Mouse (Mus musculus) stomach, postnatal 0 days (tissue): Measurements from ENCODE around the gene Tbc1d17. TPM values are rescaled to one million over a fixed set of nuclear protein-coding genes. Genes with fewer than 3 reads are reported as not detected.

Source experiments
- ATAC-seq: fragments of 200-750 bp; cut with Nextera tagmentation; 2 replicates; pipeline ENCODE4 v1.8.0; 2017; ENCODE audit not compliant: low FRiP score, low TSS enrichment
- DNase-seq: peaks from one replicate; pipeline ENCODE4 v3.0.0-alpha.2; 2016; ENCODE audit warnings: low spot score
- H3K27ac ChIP-seq: fragments of 300-500 bp; sonication (generic); replicated peaks from 2 replicates; pipeline ENCODE4 v1.5.1; 2014; ENCODE audit warnings: mild to moderate bottlenecking, control low read depth
- H3K27me3 ChIP-seq: fragments of 300-500 bp; sonication (generic); 2 replicates; pipeline ENCODE4 v1.6.1; 2014; ENCODE audit warnings: low read length; ENCODE audit not compliant: control insufficient read depth, insufficient read depth
- H3K36me3 ChIP-seq: fragments of 300-500 bp; sonication (generic); 2 replicates; pipeline ENCODE4 v1.6.1; 2014; ENCODE audit warnings: low read length, mixed read lengths; ENCODE audit not compliant: control insufficient read depth, insufficient read depth
- H3K4me1 ChIP-seq: fragments of 300-500 bp; sonication (generic); replicated peaks from 2 replicates; pipeline ENCODE4 v1.6.1; 2014; ENCODE audit warnings: antibody characterized with exemption; ENCODE audit not compliant: control insufficient read depth, insufficient read depth
- H3K4me2 ChIP-seq: fragments of 300-500 bp; sonication (generic); replicated peaks from 2 replicates; pipeline ENCODE4 v1.6.1; 2014; ENCODE audit warnings: low read depth, mild to moderate bottlenecking, control low read depth, moderate library complexity
- H3K4me3 ChIP-seq: fragments of 300-500 bp; sonication (generic); 2 replicates; pipeline ENCODE4 v1.5.1; 2014; ENCODE audit warnings: low read depth, low read length, control low read depth
- H3K9ac ChIP-seq: fragments of 300-500 bp; sonication (generic); 2 replicates; pipeline ENCODE4 v1.6.1; 2014; ENCODE audit warnings: mild to moderate bottlenecking, low read length, control low read depth, mixed read lengths
- H3K9me3 ChIP-seq: fragments of 300-500 bp; sonication (generic); 2 replicates; pipeline ENCODE4 v1.6.1; 2016; ENCODE audit warnings: low read length; ENCODE audit not compliant: control insufficient read depth
- CTCF ChIP-seq: IDR thresholded peaks from 2 replicates; pipeline ENCODE4 v1.5.1; 2016; ENCODE audit warnings: antibody characterized with exemption, low read depth, mild to moderate bottlenecking, moderate library complexity
- EP300 ChIP-seq: optimal IDR thresholded peaks from 2 replicates; pipeline ENCODE3; 2016; ENCODE audit warnings: antibody characterized with exemption
- WGBS: fragments of 180-500 bp; shearing (Covaris S2); extraction: QIAGEN DNeasy Blood & Tissue Kit; methylation state at CpG from one replicate; pipeline ENCODE4 v1.1.7; 2014; 5-methylcytosine and 5-hydroxymethylcytosine counted together
- polyA plus RNA-seq: library from polyadenylated mRNA; unstranded; fragments of >200 nt; fragmentation: Nextera tagmentation; extraction: Ambion mirVana; gene quantifications from 2 replicates; pipeline ENCODE4 v1.2.1, GENCODE M21; 2015

Gene Tbc1d17
- polyA plus RNA-seq, 1 experiment from 2014 or later: 45.4 TPM

DNA sequence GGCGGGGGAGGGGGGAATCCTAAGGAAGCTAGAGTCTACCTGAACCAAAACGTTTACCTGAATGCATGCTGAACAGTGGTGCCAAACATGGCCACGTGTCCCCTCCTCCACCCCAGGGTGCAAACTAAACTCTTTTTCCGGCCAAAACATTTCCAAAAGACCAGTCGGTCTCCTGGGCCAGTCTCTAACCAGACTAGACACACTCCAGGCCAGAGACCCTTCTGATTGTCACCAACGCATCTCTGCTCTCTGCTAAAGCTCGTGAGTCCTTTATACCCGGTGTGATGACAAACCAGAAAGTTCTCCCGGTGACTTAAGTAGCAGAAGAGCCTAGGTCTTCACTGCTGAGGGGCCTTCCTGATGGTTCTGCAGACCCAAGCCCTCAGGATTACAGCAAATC lies 18.9 kb upstream of the Tbc1d17 start:
- Histone ChIP-seq H3K9me3 (no peaks in the 10 kb centered on the region), H3K4me1 (peaks cover 23% of the 10 kb centered on the region), H3K36me3 (peaks cover 19% of the 10 kb centered on the region), H3K27ac (peak overlapping the region; percentile 100), H3K27me3 (no peaks in the 10 kb centered on the region), H3K9ac (peak overlapping the region; percentile 99), H3K4me3 (peak overlapping the region; percentile 98), H3K4me2 (peak overlapping the region; percentile 75)
- no peak for DNase-seq
- TF ChIP-seq EP300 (no peak), CTCF (no peak)
- 22% methylated on average over 9 of the region's 9 CpGs for WGBS
- no peak for ATAC-seq

DNA sequence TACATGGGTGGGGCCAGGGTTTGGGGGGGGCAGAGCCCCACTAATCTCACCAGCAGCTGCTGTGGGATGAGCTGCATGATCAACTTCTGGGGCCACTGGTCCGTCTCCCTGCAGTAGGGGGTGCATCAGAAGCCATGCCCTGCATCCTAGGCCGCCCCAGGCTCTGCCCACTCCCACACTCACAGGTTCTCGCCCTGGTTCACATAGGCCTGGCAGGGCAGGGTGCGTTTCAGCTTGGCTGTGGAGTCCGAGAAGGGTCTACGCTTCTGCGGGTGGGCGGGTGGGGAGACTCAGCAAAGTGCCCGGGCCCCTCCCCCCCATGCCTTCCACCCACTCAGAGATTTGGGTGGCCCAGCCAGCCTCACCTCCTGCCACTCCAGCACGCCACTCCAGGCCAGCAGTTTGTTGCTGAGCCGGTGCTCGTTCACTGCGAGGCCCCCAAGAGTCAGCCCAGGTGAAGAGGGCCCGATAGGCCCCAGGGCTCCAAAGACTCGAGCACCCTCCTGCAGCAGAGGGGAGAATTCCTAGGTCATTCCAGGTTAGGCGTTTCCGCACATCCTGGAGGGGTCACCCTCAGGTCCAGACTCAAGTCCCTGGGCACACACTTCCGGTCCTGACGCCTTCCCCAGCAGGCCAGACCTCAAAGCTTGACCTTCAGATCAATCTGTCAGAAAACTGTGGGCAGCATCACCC lies 18.3 kb upstream of the Tbc1d17 start:
- H3K9ac ChIP-seq: peak overlapping the region; percentile 99; the same call in 1 of the 2 replicates
- H3K27ac ChIP-seq: peak overlapping the region; percentile 100

DNA sequence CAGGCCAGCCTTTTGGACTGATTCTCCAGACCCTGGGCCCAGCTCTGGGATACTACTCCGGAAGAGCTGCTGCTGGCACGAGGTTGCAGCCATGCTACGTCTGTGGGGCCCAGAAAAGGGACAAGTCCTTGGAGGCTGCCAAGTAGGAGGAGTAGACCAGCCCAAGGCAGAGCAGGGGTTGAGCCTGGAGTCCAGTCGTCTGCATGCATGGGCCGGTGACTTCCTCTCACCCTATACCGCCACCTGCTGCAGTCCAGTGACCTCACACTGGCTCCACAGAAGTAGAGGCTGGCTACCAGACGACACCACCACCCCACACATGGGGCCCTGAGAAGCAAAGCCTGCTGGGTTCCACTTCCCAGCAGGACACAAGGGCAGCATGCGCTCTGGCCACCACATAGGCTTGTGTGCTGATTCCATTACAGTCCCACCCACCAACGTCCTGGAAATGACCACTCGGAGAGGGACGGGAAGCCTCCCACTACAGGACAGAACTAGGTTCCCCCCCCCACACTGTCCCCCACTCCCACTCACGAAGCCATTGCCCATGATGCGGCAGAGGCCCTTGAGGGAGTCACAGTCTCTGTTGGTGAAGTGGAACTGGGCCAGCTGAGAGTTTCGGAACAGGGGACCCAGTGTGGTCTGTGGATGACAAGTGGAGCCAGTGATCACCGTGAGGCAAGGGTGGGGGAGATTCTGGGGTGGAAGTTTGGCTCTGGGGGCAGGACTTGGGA lies 17.6 kb upstream of the Tbc1d17 start:
- Histone ChIP-seq H3K4me3 (peak overlapping the region; percentile 12), H3K4me2 (peak overlapping the region; percentile 75), H3K27me3 (no peaks in the 10 kb centered on the region), H3K4me1 (peaks cover 23% of the 10 kb centered on the region), H3K9ac (peak overlapping the region; percentile 41), H3K27ac (peak overlapping the region; percentile 100), H3K9me3 (no peaks in the 10 kb centered on the region), H3K36me3 (peaks cover 27% of the 10 kb centered on the region)
- ATAC-seq (peak; percentile 60), DNase-seq (peak; percentile 87)
- 22% methylated on average over 15 of the region's 15 CpGs for WGBS
- peak; percentile 60 for TF ChIP-seq CTCF
- TF ChIP-seq EP300: no peak

More for the DNA sequence above, 18.3 kb upstream of the Tbc1d17 start:
- peaks cover 23% of the 10 kb centered on the region for H3K4me1 ChIP-seq
- TF ChIP-seq CTCF: no peak
- TF ChIP-seq EP300: no peak
- no peak for ATAC-seq
- no peaks in the 10 kb centered on the region for H3K9me3 ChIP-seq
- peak overlapping the region; percentile 98; the same call in 1 of the 2 replicates for H3K4me3 ChIP-seq
- no peaks in the 10 kb centered on the region for H3K27me3 ChIP-seq
- DNase-seq: no peak
- WGBS: 42% methylated on average over 19 of the region's 19 CpGs
- H3K36me3 ChIP-seq: peaks cover 25% of the 10 kb centered on the region
- peak overlapping the region; percentile 75 for H3K4me2 ChIP-seq

DNA sequence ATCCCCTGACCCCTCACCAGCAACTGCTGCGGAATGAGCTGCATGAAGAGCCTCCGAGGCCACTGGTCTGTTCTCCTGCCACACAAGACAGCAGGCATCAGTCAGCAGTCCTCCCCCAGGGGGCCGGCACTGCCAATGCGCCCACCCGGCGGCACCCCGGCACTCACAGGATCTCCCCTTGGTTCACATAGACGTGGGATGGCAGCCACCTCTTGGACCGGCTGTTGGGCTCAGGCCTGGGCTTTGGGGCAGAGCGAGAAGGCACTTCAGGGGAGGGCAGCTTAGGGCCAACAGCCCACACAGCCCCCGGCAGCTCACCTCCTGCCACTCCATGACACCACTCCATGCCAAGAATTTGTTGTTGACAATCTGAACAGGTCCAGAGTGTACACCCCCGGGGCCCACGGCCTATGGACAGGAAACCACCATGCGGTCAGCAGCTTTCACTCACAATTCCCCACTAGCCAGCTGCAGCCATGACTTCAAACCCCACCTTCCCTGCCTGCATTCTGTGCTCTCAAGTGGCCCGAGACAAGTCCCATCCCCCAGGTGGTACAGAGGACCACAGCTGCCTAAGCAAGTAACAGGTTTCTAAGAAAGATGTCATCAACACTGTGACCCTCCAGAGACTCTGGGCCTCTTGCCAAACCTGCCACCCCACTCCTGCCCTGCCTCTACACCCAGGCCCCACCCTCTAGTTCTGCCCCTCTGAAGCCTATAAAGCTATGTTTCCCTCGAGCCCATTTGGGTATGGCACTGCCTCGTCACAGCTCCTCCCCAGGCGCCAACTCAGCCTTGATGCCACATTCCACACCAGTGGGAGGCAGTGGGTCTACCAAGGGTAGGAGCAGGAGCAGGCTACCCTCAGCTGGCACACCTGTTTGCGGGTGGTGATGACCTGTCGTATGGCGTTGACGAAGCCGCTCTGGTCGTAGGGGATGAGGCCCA lies 16.0 kb upstream of the Tbc1d17 start:
- WGBS: 74% methylated on average over 24 of the region's 24 CpGs
- peaks cover 23% of the 10 kb centered on the region for H3K4me1 ChIP-seq
- H3K9ac ChIP-seq: no peak overlapping the region

DNA sequence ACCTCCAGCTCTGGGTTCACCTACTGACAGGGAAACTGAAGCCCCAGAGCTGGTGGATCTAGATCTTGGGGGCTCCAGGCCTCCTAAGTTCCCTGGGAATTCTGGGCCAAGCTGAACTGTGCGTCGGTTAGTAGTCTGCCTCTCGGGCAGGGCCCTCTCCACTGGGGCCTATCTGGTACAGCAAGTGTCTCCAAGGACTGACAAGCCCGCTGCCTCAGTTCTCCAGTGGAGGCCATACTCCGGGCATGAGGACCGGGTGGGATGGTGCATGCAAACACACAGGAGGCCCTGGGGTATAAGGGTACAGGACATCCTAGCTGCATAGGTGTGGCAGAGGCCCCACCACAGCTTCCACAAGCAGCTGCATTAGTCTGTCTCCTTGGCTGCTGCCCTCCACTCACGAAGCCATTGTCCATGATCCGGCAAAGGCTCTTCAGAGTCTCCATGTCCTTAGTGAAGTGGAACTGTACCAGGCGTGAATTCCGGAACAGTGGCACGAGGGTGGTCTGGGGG lies 15.2 kb upstream of the Tbc1d17 start:
- DNase-seq: no peak
- no peak for ATAC-seq
- peaks cover 23% of the 10 kb centered on the region for H3K4me1 ChIP-seq
- H3K4me2 ChIP-seq: no peak overlapping the region
- WGBS: 82% methylated on average over 11 of the region's 11 CpGs
- no peak overlapping the region for H3K4me3 ChIP-seq
- TF ChIP-seq EP300 (no peak), CTCF (no peak)
- H3K9ac ChIP-seq: no peak overlapping the region
- no peaks in the 10 kb centered on the region for H3K9me3 ChIP-seq
- H3K27ac ChIP-seq: no peak overlapping the region
- no peaks in the 10 kb centered on the region for H3K27me3 ChIP-seq
- peaks cover 27% of the 10 kb centered on the region for H3K36me3 ChIP-seq

More for the DNA sequence above, 16.0 kb upstream of the Tbc1d17 start:
- Histone ChIP-seq H3K36me3 (peaks cover 27% of the 10 kb centered on the region), H3K4me3 (no peak overlapping the region), H3K27me3 (no peaks in the 10 kb centered on the region), H3K9me3 (no peaks in the 10 kb centered on the region), H3K4me2 (no peak overlapping the region), H3K27ac (peak overlapping the region; percentile 100)
- ATAC-seq (no peak), DNase-seq (peak; percentile 41)
- 0 out of 2 replicates have a peak, but pooled peaks have one; percentile 2 for TF ChIP-seq CTCF
- no peak for TF ChIP-seq EP300
